Mouse (Mus musculus): ENCODE data around the gene Mtch1. TPM values are rescaled to one million over a fixed set of nuclear protein-coding genes. Genes with fewer than 3 reads are reported as not detected.
A peak's percentile ranks its signal among the peaks of the same experiment; 100 is the strongest.
"Not testable (repeated sequence)": the region's sequence is repeated elsewhere in the genome, so short reads cannot be mapped to it uniquely, and the experiment has no call there.

The Mtch1 gene
- polyA plus RNA-seq (2014; fragmentation: Nextera tagmentation; extraction: Ambion mirVana): 517 and 551 TPM in 2 replicates

- under 1% methylated on average over 38 of the region's 53 CpGs for WGBS
Measured at GRCm38 (mm10) chr17:29347645-29348256, at the start of gene Mtch1. Mtch1 (minus strand) TSS chr17:29347934.

GRCm38 (mm10) chr17:29396821-29397242, 49.1 kb upstream of the Mtch1 start:
- no peak overlapping the region for H3K4me2 ChIP-seq (ENCODE audit: low read depth, low read length)

More at GRCm38 (mm10) chr17:29347645-29348256, at the start of gene Mtch1:
- H3K27ac ChIP-seq (ENCODE audit: low read depth, low read length): peak within 1 kb of the TSS; percentile 92
- H3K9ac ChIP-seq (replicated peaks; ENCODE audit: low read depth, low read length): peak within 1 kb of the TSS; percentile 86
- ATAC-seq (ENCODE audit: low read depth): peak; percentile 93
- H3K4me2 ChIP-seq (ENCODE audit: low read depth, low read length): peak within 1 kb of the TSS; percentile 61
- no peaks in the 10 kb centered on the region for H3K27me3 ChIP-seq (ENCODE audit: control insufficient read depth, insufficient read depth, low read length)
- peak within 1 kb of the TSS; percentile 84 for H3K4me3 ChIP-seq (ENCODE audit: low read depth, low read length)
- H3K36me3 ChIP-seq (ENCODE audit: control insufficient read depth, insufficient read depth, low read length): peaks cover 9% of the 10 kb centered on the region
- no peaks in the 10 kb centered on the region for H3K9me3 ChIP-seq (ENCODE audit: control insufficient read depth, low read length)
- H3K4me1 ChIP-seq (ENCODE audit: control insufficient read depth, insufficient read depth, low read length): peaks cover 12% of the 10 kb centered on the region

GRCm38 (mm10) chr17:29396056-29396799, 48.5 kb upstream of the Mtch1 start:
- Histone ChIP-seq H3K4me3 (ENCODE audit: low read depth, low read length) (no peak overlapping the region), H3K9me3 (ENCODE audit: control insufficient read depth, low read length) (no peaks in the 10 kb centered on the region), H3K9ac (replicated peaks; ENCODE audit: low read depth, low read length) (no peak overlapping the region), H3K27ac (ENCODE audit: low read depth, low read length) (no peak overlapping the region), H3K27me3 (ENCODE audit: control insufficient read depth, insufficient read depth, low read length) (no peaks in the 10 kb centered on the region), H3K4me1 (ENCODE audit: control insufficient read depth, insufficient read depth, low read length) (peaks cover 9% of the 10 kb centered on the region), H3K36me3 (ENCODE audit: control insufficient read depth, insufficient read depth, low read length) (no peaks in the 10 kb centered on the region), H3K4me2 (ENCODE audit: low read depth, low read length) (no peak overlapping the region)
- WGBS: 61% methylated on average over 6 of the region's 6 CpGs
- ATAC-seq (ENCODE audit: low read depth): no peak

More at GRCm38 (mm10) chr17:29396821-29397242, 49.1 kb upstream of the Mtch1 start:
- ATAC-seq (ENCODE audit: low read depth): peak; percentile 72
- Histone ChIP-seq H3K9ac (replicated peaks; ENCODE audit: low read depth, low read length) (no peak overlapping the region), H3K4me3 (ENCODE audit: low read depth, low read length) (no peak overlapping the region), H3K9me3 (ENCODE audit: control insufficient read depth, low read length) (no peaks in the 10 kb centered on the region), H3K36me3 (ENCODE audit: control insufficient read depth, insufficient read depth, low read length) (no peaks in the 10 kb centered on the region), H3K27me3 (ENCODE audit: control insufficient read depth, insufficient read depth, low read length) (no peaks in the 10 kb centered on the region), H3K4me1 (ENCODE audit: control insufficient read depth, insufficient read depth, low read length) (peaks cover 9% of the 10 kb centered on the region), H3K27ac (ENCODE audit: low read depth, low read length) (no peak overlapping the region)
- 20% methylated on average over 6 of the region's 6 CpGs for WGBS

- WGBS: 71% methylated on average over 7 of the region's 7 CpGs
- no peak for ATAC-seq (ENCODE audit: low read depth)
Measured at GRCm38 (mm10) chr17:29395381-29395780, 47.6 kb upstream of the Mtch1 start.

GRCm38 (mm10) chr17:29394761-29395160, 47.0 kb upstream of the Mtch1 start:
- not testable (repeated sequence) for H3K4me1 ChIP-seq (ENCODE audit: control insufficient read depth, insufficient read depth, low read length); ATAC-seq (ENCODE audit: low read depth); H3K9ac ChIP-seq (replicated peaks; ENCODE audit: low read depth, low read length); H3K9me3 ChIP-seq (ENCODE audit: control insufficient read depth, low read length); H3K27ac ChIP-seq (ENCODE audit: low read depth, low read length); H3K27me3 ChIP-seq (ENCODE audit: control insufficient read depth, insufficient read depth, low read length); H3K4me2 ChIP-seq (ENCODE audit: low read depth, low read length); H3K36me3 ChIP-seq (ENCODE audit: control insufficient read depth, insufficient read depth, low read length); H3K4me3 ChIP-seq (ENCODE audit: low read depth, low read length)
- WGBS: 86% methylated on average over 2 of the region's 2 CpGs

More at GRCm38 (mm10) chr17:29395381-29395780, 47.6 kb upstream of the Mtch1 start:
- no peak overlapping the region for H3K27ac ChIP-seq (ENCODE audit: low read depth, low read length)
- H3K4me2 ChIP-seq (ENCODE audit: low read depth, low read length): no peak overlapping the region
- no peak overlapping the region for H3K9ac ChIP-seq (replicated peaks; ENCODE audit: low read depth, low read length)
- H3K36me3 ChIP-seq (ENCODE audit: control insufficient read depth, insufficient read depth, low read length): no peaks in the 10 kb centered on the region
- no peak overlapping the region for H3K4me3 ChIP-seq (ENCODE audit: low read depth, low read length)
- H3K27me3 ChIP-seq (ENCODE audit: control insufficient read depth, insufficient read depth, low read length): no peaks in the 10 kb centered on the region
- H3K4me1 ChIP-seq (ENCODE audit: control insufficient read depth, insufficient read depth, low read length): peaks cover 9% of the 10 kb centered on the region
- no peaks in the 10 kb centered on the region for H3K9me3 ChIP-seq (ENCODE audit: control insufficient read depth, low read length)

GRCm38 (mm10) chr17:29394106-29394760, 46.5 kb upstream of the Mtch1 start:
- Histone ChIP-seq H3K4me3 (ENCODE audit: low read depth, low read length) (no peak overlapping the region), H3K9ac (replicated peaks; ENCODE audit: low read depth, low read length) (no peak overlapping the region), H3K4me1 (ENCODE audit: control insufficient read depth, insufficient read depth, low read length) (peaks cover 9% of the 10 kb centered on the region), H3K27me3 (ENCODE audit: control insufficient read depth, insufficient read depth, low read length) (no peaks in the 10 kb centered on the region), H3K9me3 (ENCODE audit: control insufficient read depth, low read length) (no peaks in the 10 kb centered on the region), H3K27ac (ENCODE audit: low read depth, low read length) (no peak overlapping the region), H3K36me3 (ENCODE audit: control insufficient read depth, insufficient read depth, low read length) (no peaks in the 10 kb centered on the region), H3K4me2 (ENCODE audit: low read depth, low read length) (no peak overlapping the region)
- ATAC-seq (ENCODE audit: low read depth): no peak
- 77% methylated on average over 9 of the region's 9 CpGs for WGBS

- no peaks in the 10 kb centered on the region for H3K36me3 ChIP-seq (ENCODE audit: control insufficient read depth, insufficient read depth, low read length)
- no peak overlapping the region for H3K27ac ChIP-seq (ENCODE audit: low read depth, low read length)
- WGBS: 74% methylated on average over 14 of the region's 14 CpGs
- no peaks in the 10 kb centered on the region for H3K27me3 ChIP-seq (ENCODE audit: control insufficient read depth, insufficient read depth, low read length)
- H3K9ac ChIP-seq (replicated peaks; ENCODE audit: low read depth, low read length): no peak overlapping the region
- H3K4me1 ChIP-seq (ENCODE audit: control insufficient read depth, insufficient read depth, low read length): peaks cover 9% of the 10 kb centered on the region
- ATAC-seq (ENCODE audit: low read depth): no peak
- H3K4me3 ChIP-seq (ENCODE audit: low read depth, low read length): no peak overlapping the region
- no peaks in the 10 kb centered on the region for H3K9me3 ChIP-seq (ENCODE audit: control insufficient read depth, low read length)
- no peak overlapping the region for H3K4me2 ChIP-seq (ENCODE audit: low read depth, low read length)
Measured at GRCm38 (mm10) chr17:29393335-29394089, 45.8 kb upstream of the Mtch1 start.

- H3K27ac ChIP-seq (ENCODE audit: low read depth, low read length): no peak overlapping the region
- no peak overlapping the region for H3K4me3 ChIP-seq (ENCODE audit: low read depth, low read length)
- no peaks in the 10 kb centered on the region for H3K36me3 ChIP-seq (ENCODE audit: control insufficient read depth, insufficient read depth, low read length)
- WGBS: 93% methylated on average over 8 of the region's 8 CpGs
- no peaks in the 10 kb centered on the region for H3K27me3 ChIP-seq (ENCODE audit: control insufficient read depth, insufficient read depth, low read length)
- H3K4me2 ChIP-seq (ENCODE audit: low read depth, low read length): no peak overlapping the region
- no peak overlapping the region for H3K9ac ChIP-seq (replicated peaks; ENCODE audit: low read depth, low read length)
- H3K4me1 ChIP-seq (ENCODE audit: control insufficient read depth, insufficient read depth, low read length): no peaks in the 10 kb centered on the region
- ATAC-seq (ENCODE audit: low read depth): no peak
- no peaks in the 10 kb centered on the region for H3K9me3 ChIP-seq (ENCODE audit: control insufficient read depth, low read length)
Measured at GRCm38 (mm10) chr17:29391280-29391679, 43.5 kb upstream of the Mtch1 start.

Data from neural tube, embryonic 14.5 days (tissue).